Mouse (Mus musculus): ENCODE results near the gene Prdx6b.

GRCm38 (mm10) chr2:80247466-80247865 lies 44.8 kb upstream of the Prdx6b start:
- TF ChIP-seq CTCF (IDR thresholded peaks at IDR 0.05; ENCODE audit: borderline replicate concordance, extremely low read depth, insufficient read depth, insufficient read length) = no peak
- TF ChIP-seq POLR2A (IDR thresholded peaks at IDR 0.05; ENCODE audit: borderline replicate concordance, extremely low read depth, insufficient read depth, insufficient read length, poor library complexity, severe bottlenecking) = no peak
